Mouse (Mus musculus): ENCODE data around the gene Il12rb1. TPM values are rescaled to one million over a fixed set of nuclear protein-coding genes. Genes with fewer than 3 reads are reported as not detected.
A peak's percentile ranks its signal among the peaks of the same experiment; 100 is the strongest.

Gene Il12rb1
- polyA plus RNA-seq, 1 experiment: 1.1 TPM

- Histone ChIP-seq H3K4me1 (ENCODE audit: control insufficient read depth, insufficient read depth, low read length) (peaks cover 5% of the 10 kb centered on the region), H3K4me3 (ENCODE audit: insufficient read depth, low read length) (peak overlapping the region; percentile 88), H3K27ac (ENCODE audit: insufficient read depth, low read length) (peak overlapping the region; percentile 51)
- TF ChIP-seq POLR2A (IDR thresholded peaks at IDR 0.05; ENCODE audit: extremely low read depth, insufficient read depth, low read length) (no peak), CTCF (IDR thresholded peaks at IDR 0.05; ENCODE audit: extremely low read depth, insufficient read depth, low read length) (no peak)
Measured at GRCm38 (mm10) chr8:70803761-70804480, 4.3 kb upstream of the Il12rb1 start.

GRCm38 (mm10) chr8:70804481-70805206, 3.6 kb upstream of the Il12rb1 start, which contains the start of gene Mast3:
TSS of gene Mast3 (minus strand) at chr8:70805054.
- Histone ChIP-seq H3K4me3 (ENCODE audit: insufficient read depth, low read length) (peak within 1 kb of the TSS; percentile 88), H3K27ac (ENCODE audit: insufficient read depth, low read length) (peak within 1 kb of the TSS; percentile 51), H3K4me1 (ENCODE audit: control insufficient read depth, insufficient read depth, low read length) (peaks cover 5% of the 10 kb centered on the region)
- peak; percentile 82 for TF ChIP-seq POLR2A (IDR thresholded peaks at IDR 0.05; ENCODE audit: extremely low read depth, insufficient read depth, low read length)
- TF ChIP-seq CTCF (IDR thresholded peaks at IDR 0.05; ENCODE audit: extremely low read depth, insufficient read depth, low read length): no peak

- Histone ChIP-seq H3K27ac (ENCODE audit: insufficient read depth, low read length) (peak overlapping the region; percentile 86), H3K4me3 (ENCODE audit: insufficient read depth, low read length) (no peak overlapping the region), H3K4me1 (ENCODE audit: control insufficient read depth, insufficient read depth, low read length) (peaks cover 3% of the 10 kb centered on the region; the same call in 1 of the 2 replicates)
- no peak for TF ChIP-seq POLR2A (IDR thresholded peaks at IDR 0.05; ENCODE audit: extremely low read depth, insufficient read depth, low read length)
- no peak for TF ChIP-seq CTCF (IDR thresholded peaks at IDR 0.05; ENCODE audit: extremely low read depth, insufficient read depth, low read length)
Measured at GRCm38 (mm10) chr8:70806541-70806940, 1.7 kb upstream of the Il12rb1 start.

GRCm38 (mm10) chr8:70807304-70807703, 945 bp upstream of the Il12rb1 start:
- H3K4me3 ChIP-seq (ENCODE audit: insufficient read depth, low read length): no peak overlapping the region
- TF ChIP-seq POLR2A (IDR thresholded peaks at IDR 0.05; ENCODE audit: extremely low read depth, insufficient read depth, low read length) (no peak), CTCF (IDR thresholded peaks at IDR 0.05; ENCODE audit: extremely low read depth, insufficient read depth, low read length) (no peak)
- peak overlapping the region; percentile 86 for H3K27ac ChIP-seq (ENCODE audit: insufficient read depth, low read length)
- H3K4me1 ChIP-seq (ENCODE audit: control insufficient read depth, insufficient read depth, low read length): 0 out of 2 replicates have a peak, but pooled peaks cover under 1% of the 10 kb centered on the region

GRCm38 (mm10) chr8:70808955-70809701, 879 bp downstream of the Il12rb1 start:
- no peaks in the 10 kb centered on the region for H3K4me1 ChIP-seq (ENCODE audit: control insufficient read depth, insufficient read depth, low read length)
- H3K4me3 ChIP-seq (ENCODE audit: insufficient read depth, low read length): no peak overlapping the region
- no peak for TF ChIP-seq CTCF (IDR thresholded peaks at IDR 0.05; ENCODE audit: extremely low read depth, insufficient read depth, low read length)
- H3K27ac ChIP-seq (ENCODE audit: insufficient read depth, low read length): no peak overlapping the region

- H3K4me1 ChIP-seq (ENCODE audit: control insufficient read depth, insufficient read depth, low read length): no peaks in the 10 kb centered on the region
- no peak overlapping the region for H3K27ac ChIP-seq (ENCODE audit: insufficient read depth, low read length)
- TF ChIP-seq CTCF (IDR thresholded peaks at IDR 0.05; ENCODE audit: extremely low read depth, insufficient read depth, low read length) (no peak), POLR2A (IDR thresholded peaks at IDR 0.05; ENCODE audit: extremely low read depth, insufficient read depth, low read length) (no peak)
- no peak overlapping the region for H3K4me3 ChIP-seq (ENCODE audit: insufficient read depth, low read length)
Measured at GRCm38 (mm10) chr8:70810962-70811680, 2.9 kb downstream of the Il12rb1 start.

- H3K4me1 ChIP-seq (ENCODE audit: control insufficient read depth, insufficient read depth, low read length): no peaks in the 10 kb centered on the region
- no peak overlapping the region for H3K27ac ChIP-seq (ENCODE audit: insufficient read depth, low read length)
- H3K4me3 ChIP-seq (ENCODE audit: insufficient read depth, low read length): no peak overlapping the region
- TF ChIP-seq POLR2A (IDR thresholded peaks at IDR 0.05; ENCODE audit: extremely low read depth, insufficient read depth, low read length) (no peak), CTCF (IDR thresholded peaks at IDR 0.05; ENCODE audit: extremely low read depth, insufficient read depth, low read length) (no peak)
Measured at GRCm38 (mm10) chr8:70812055-70812454, 3.8 kb downstream of the Il12rb1 start.

- H3K4me1 ChIP-seq (ENCODE audit: control insufficient read depth, insufficient read depth, low read length): no peaks in the 10 kb centered on the region
- no peak overlapping the region for H3K27ac ChIP-seq (ENCODE audit: insufficient read depth, low read length)
- TF ChIP-seq POLR2A (IDR thresholded peaks at IDR 0.05; ENCODE audit: extremely low read depth, insufficient read depth, low read length): no peak
- no peak for TF ChIP-seq CTCF (IDR thresholded peaks at IDR 0.05; ENCODE audit: extremely low read depth, insufficient read depth, low read length)
- H3K4me3 ChIP-seq (ENCODE audit: insufficient read depth, low read length): no peak overlapping the region
Measured at GRCm38 (mm10) chr8:70812885-70813284, 4.6 kb downstream of the Il12rb1 start.

GRCm38 (mm10) chr8:70816679-70817078, 8.4 kb downstream of the Il12rb1 start:
- H3K4me3 ChIP-seq (ENCODE audit: insufficient read depth, low read length): 0 out of 2 replicates have a peak overlapping the region, but pooled peaks have one; percentile 8
- no peak overlapping the region for H3K27ac ChIP-seq (ENCODE audit: insufficient read depth, low read length)

More at GRCm38 (mm10) chr8:70816679-70817078, 8.4 kb downstream of the Il12rb1 start:
- H3K4me1 ChIP-seq (ENCODE audit: control insufficient read depth, insufficient read depth, low read length): no peaks in the 10 kb centered on the region
- no peak for TF ChIP-seq POLR2A (IDR thresholded peaks at IDR 0.05; ENCODE audit: extremely low read depth, insufficient read depth, low read length)
- TF ChIP-seq CTCF (IDR thresholded peaks at IDR 0.05; ENCODE audit: extremely low read depth, insufficient read depth, low read length): no peak

Measured in cortical plate, adult 2 months (tissue).